Mouse (Mus musculus): ENCODE results near the gene Smyd4.

GRCm38 (mm10) chr11:75325969-75326311 is 22.3 kb upstream of the Smyd4 start:
- no peak for TF ChIP-seq POLR2A (IDR thresholded peaks at IDR 0.05; ENCODE audit: insufficient read depth, low read depth, low read length)
- no peak for TF ChIP-seq CTCF (IDR thresholded peaks at IDR 0.05; ENCODE audit: insufficient read depth, low read depth, low read length)
